Mouse (Mus musculus) gastrocnemius, postnatal 10 days (tissue): ENCODE data around the gene Snd1. TPM values are rescaled to one million over a fixed set of nuclear protein-coding genes. Genes with fewer than 3 reads are reported as not detected.
"Not testable (repeated sequence)": the region's sequence is repeated elsewhere in the genome, so short reads cannot be mapped to it uniquely, and the experiment has no call there.

Source experiments
- DNase-seq: peaks from one replicate; pipeline ENCODE4 v3.0.0; 2021; ENCODE audit warnings: mixed read lengths
- total RNA-seq, 2 experiments: library from RNA; stranded (reverse); gene quantifications; 2 replicates each; pipeline ENCODE4 v1.2.3; 2021

The Snd1 gene
- total RNA-seq, 2 experiments from 2014 or later = 56.2 to 65.2 TPM

GRCm38 (mm10) chr6:28914981-28915380 lies 440.0 kb downstream of the Snd1 start:
- no peak for DNase-seq

- DNase-seq = no peak
Measured at GRCm38 (mm10) chr6:28916630-28917029, 441.7 kb downstream of the Snd1 start.

GRCm38 (mm10) chr6:28919346-28919745 lies 444.4 kb downstream of the Snd1 start:
- DNase-seq = no peak

GRCm38 (mm10) chr6:28922371-28922770 lies 447.4 kb downstream of the Snd1 start:
- DNase-seq = no peak

- no peak for DNase-seq
Measured at GRCm38 (mm10) chr6:28923091-28923824, 448.3 kb downstream of the Snd1 start.

- DNase-seq = no peak
Measured at GRCm38 (mm10) chr6:28923837-28924236, 448.9 kb downstream of the Snd1 start.

- DNase-seq = not testable (repeated sequence)
Measured at GRCm38 (mm10) chr6:28927987-28928386, 453.0 kb downstream of the Snd1 start.

- DNase-seq = not testable (repeated sequence)
Measured at GRCm38 (mm10) chr6:28929169-28929803, 454.3 kb downstream of the Snd1 start.

- DNase-seq = no peak
Measured at GRCm38 (mm10) chr6:28931234-28931633, 456.3 kb downstream of the Snd1 start.

GRCm38 (mm10) chr6:28931636-28932327 lies 456.8 kb downstream of the Snd1 start:
- no peak for DNase-seq

- no peak for DNase-seq
Measured at GRCm38 (mm10) chr6:28932328-28932937, 457.5 kb downstream of the Snd1 start.

- DNase-seq = no peak
Measured at GRCm38 (mm10) chr6:28935736-28936135, 460.8 kb downstream of the Snd1 start.

- no peak for DNase-seq
Measured at GRCm38 (mm10) chr6:28947254-28947653, 472.3 kb downstream of the Snd1 start.

- peak; percentile 81 for DNase-seq
Measured at GRCm38 (mm10) chr6:28949269-28949668, 474.3 kb downstream of the Snd1 start.

GRCm38 (mm10) chr6:28955581-28955980 lies 480.6 kb downstream of the Snd1 start:
- DNase-seq = peak; percentile 74

GRCm38 (mm10) chr6:28957486-28957885 lies 482.5 kb downstream of the Snd1 start:
- DNase-seq = no peak

- no peak for DNase-seq
Measured at GRCm38 (mm10) chr6:28963178-28963577, 488.2 kb downstream of the Snd1 start.

- DNase-seq = no peak
Measured at GRCm38 (mm10) chr6:28965264-28965663, 490.3 kb downstream of the Snd1 start.

- DNase-seq = no peak
Measured at GRCm38 (mm10) chr6:28969615-28970014, 494.7 kb downstream of the Snd1 start.

- no peak for DNase-seq
Measured at GRCm38 (mm10) chr6:28970711-28971110, 495.8 kb downstream of the Snd1 start.

GRCm38 (mm10) chr6:28974498-28974897 lies 499.6 kb downstream of the Snd1 start:
- DNase-seq = no peak

GRCm38 (mm10) chr6:28975106-28975505 lies 500.2 kb downstream of the Snd1 start:
- no peak for DNase-seq

- no peak for DNase-seq
Measured at GRCm38 (mm10) chr6:28978031-28978430, 503.1 kb downstream of the Snd1 start.
